Mouse (Mus musculus): ENCODE results near the gene Bach1.

DNA sequence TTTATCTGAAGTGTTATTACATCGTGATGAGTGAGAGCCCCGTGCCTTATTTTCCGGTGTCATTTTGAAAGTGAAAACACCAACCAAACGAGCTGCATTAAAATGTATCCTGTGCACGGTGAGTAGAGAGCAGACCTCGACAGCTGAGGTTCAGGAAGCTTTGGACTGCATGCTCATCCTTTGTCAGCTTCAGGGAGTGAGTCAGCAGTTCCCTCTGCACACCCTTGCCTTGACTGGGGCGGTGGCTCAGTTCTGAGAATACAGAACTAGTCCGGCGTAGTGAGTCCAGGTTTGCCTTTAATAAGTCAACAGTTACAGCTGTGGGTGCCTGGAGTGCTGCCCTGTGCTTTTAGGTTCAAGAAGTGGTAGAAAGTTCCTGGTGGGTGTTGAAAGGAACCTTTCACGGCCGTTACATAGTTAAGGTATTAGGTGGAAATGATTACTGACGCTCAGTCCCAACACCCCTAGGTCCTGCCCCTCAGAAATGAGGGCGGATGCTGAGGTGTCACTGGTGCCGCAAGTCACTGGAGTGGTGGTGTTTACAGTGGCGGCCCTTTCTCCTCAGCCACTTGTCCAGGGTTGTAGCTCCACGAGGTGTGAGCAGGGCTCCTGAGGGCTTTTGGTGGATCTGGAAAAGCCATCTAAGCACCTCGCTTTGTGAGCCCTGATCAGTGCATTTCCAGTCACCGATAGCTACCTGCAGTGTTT, 14.4 kb downstream of the Bach1 start:
- TF ChIP-seq CTCF (IDR thresholded peaks at IDR 0.05; ENCODE audit: low read depth) (no peak), EP300 (IDR thresholded peaks at IDR 0.05; ENCODE audit: low read depth) (no peak)

Measured in heart, postnatal 0 days (tissue).